Mouse (Mus musculus) hematopoietic stem cell, adult 5-6 weeks (primary cell): Measurements from ENCODE around the gene Gpalpp1. TPM values are rescaled to one million over a fixed set of nuclear protein-coding genes. Genes with fewer than 3 reads are reported as not detected.

Experiments
- ATAC-seq, 2 experiments: fragments of 125-278 bp in 1 of 2; replicated peaks in 1 of 2; 2 replicates each; pipeline ENCODE4 v1.8.0; 2016 to 2017; ENCODE audit warnings: inconsistent platforms in 2 of 2, mild to moderate bottlenecking in 2 of 2, moderate number of reproducible peaks in 2 of 2, low read depth in 1 of 2, moderate TSS enrichment in 1 of 2; ENCODE audit not compliant: low FRiP score in 2 of 2, poor library complexity in 2 of 2, severe bottlenecking in 2 of 2, insufficient read depth in 1 of 2, low TSS enrichment in 1 of 2
- total RNA-seq: library from RNA; stranded (forward); fragments of 172-1452, 232-1000 nt; gene quantifications from 2 replicates; pipeline ENCODE4 v1.2.3, GENCODE M21; 2017

Gpalpp1 gene
- 40.6 and 48.6 TPM in 2 replicates for total RNA-seq

- ATAC-seq: peak; percentile 98
Observed at GRCm38 (mm10) chr14:76110396-76111221, at the start of gene Gpalpp1, which contains the start of gene Nufip1. Gpalpp1 (minus strand) TSS chr14:76110760. Nufip1 (plus strand) TSS chr14:76110891.

GRCm38 (mm10) chr14:76158192-76158785 lies 47.7 kb upstream of the Gpalpp1 start:
- no peak for ATAC-seq

- no peak for ATAC-seq
Observed at GRCm38 (mm10) chr14:76153828-76154227, 43.3 kb upstream of the Gpalpp1 start.

GRCm38 (mm10) chr14:76153003-76153675 lies 42.6 kb upstream of the Gpalpp1 start:
- no peak for ATAC-seq

- peak; percentile 90 to 92 for ATAC-seq
Observed at GRCm38 (mm10) chr14:76152162-76153002, 41.8 kb upstream of the Gpalpp1 start.

- ATAC-seq: no peak
Observed at GRCm38 (mm10) chr14:76151820-76152161, 41.2 kb upstream of the Gpalpp1 start.

GRCm38 (mm10) chr14:76151011-76151410 lies 40.5 kb upstream of the Gpalpp1 start:
- ATAC-seq: no peak

GRCm38 (mm10) chr14:76150499-76150898 lies 39.9 kb upstream of the Gpalpp1 start:
- ATAC-seq: no peak

- ATAC-seq: no peak
Observed at GRCm38 (mm10) chr14:76149531-76150179, 39.1 kb upstream of the Gpalpp1 start.

GRCm38 (mm10) chr14:76148294-76148693 lies 37.7 kb upstream of the Gpalpp1 start:
- no peak for ATAC-seq

GRCm38 (mm10) chr14:76147061-76147460 lies 36.5 kb upstream of the Gpalpp1 start:
- no peak for ATAC-seq

GRCm38 (mm10) chr14:76145868-76146267 lies 35.3 kb upstream of the Gpalpp1 start:
- ATAC-seq: no peak

- no peak for ATAC-seq
Observed at GRCm38 (mm10) chr14:76145248-76145647, 34.7 kb upstream of the Gpalpp1 start.

- no peak for ATAC-seq
Observed at GRCm38 (mm10) chr14:76134975-76135374, 24.4 kb upstream of the Gpalpp1 start.

GRCm38 (mm10) chr14:76128174-76128573 lies 17.6 kb upstream of the Gpalpp1 start:
- ATAC-seq: no peak

GRCm38 (mm10) chr14:76127311-76127710 lies 16.8 kb upstream of the Gpalpp1 start:
- ATAC-seq: no peak

GRCm38 (mm10) chr14:76122663-76123058 lies 12.1 kb upstream of the Gpalpp1 start:
- no peak for ATAC-seq
